Mouse (Mus musculus): Measurements from ENCODE around the gene Gramd1c.

DNA sequence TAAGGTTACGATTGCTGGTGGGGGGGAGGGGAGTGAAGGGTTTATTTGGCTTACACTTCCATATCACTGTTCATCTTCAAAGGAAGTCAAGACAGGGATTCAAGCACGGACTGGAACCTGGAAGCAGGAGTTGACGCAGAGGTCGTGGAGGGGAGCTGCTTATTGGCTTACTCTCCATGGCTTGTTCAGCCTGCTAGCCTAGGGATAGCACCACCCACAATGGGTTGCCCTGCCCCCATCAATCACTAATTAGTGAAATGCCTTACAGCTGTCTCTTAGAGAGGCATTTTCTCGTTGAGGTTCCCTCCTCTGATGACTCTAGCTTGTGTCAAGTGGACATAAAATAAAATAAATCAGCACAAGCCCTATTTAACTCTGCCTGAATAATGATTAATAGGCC is 52.1 kb downstream of the Gramd1c start:
- no peak for TF ChIP-seq POLR2A (IDR thresholded peaks at IDR 0.05; ENCODE audit: insufficient read length, low read depth)
- no peak for TF ChIP-seq CEBPB (IDR thresholded peaks at IDR 0.05; ENCODE audit: insufficient read depth, poor library complexity, severe bottlenecking)
- TF ChIP-seq MYOG (IDR thresholded peaks at IDR 0.05; ENCODE audit: control insufficient read depth in 1 of 3, insufficient read depth in 1 of 3, insufficient read length in 2 of 3, low read depth in 2 of 3): no peak
- TF ChIP-seq MYOD1 (IDR thresholded peaks at IDR 0.05; ENCODE audit: control insufficient read depth in 1 of 3, insufficient read length in 2 of 3, low read depth in 2 of 3): no peak
- no peak for TF ChIP-seq E2F4 (IDR thresholded peaks at IDR 0.05; ENCODE audit: insufficient read depth)
- no peak for TF ChIP-seq MAX (IDR thresholded peaks at IDR 0.05; ENCODE audit: low read depth)
- TF ChIP-seq TCF12 (IDR thresholded peaks at IDR 0.05; ENCODE audit: insufficient read depth, poor library complexity, severe bottlenecking): no peak
- TF ChIP-seq REST (IDR thresholded peaks at IDR 0.05; ENCODE audit: insufficient read depth, insufficient read length): no peak
- TF ChIP-seq POLR2AphosphoS2 (IDR thresholded peaks at IDR 0.05; ENCODE audit: insufficient read length, low read depth): no peak
- TF ChIP-seq TCF3 (IDR thresholded peaks at IDR 0.05; ENCODE audit: insufficient read length, low read depth): no peak
